Mouse (Mus musculus) left cerebral cortex, postnatal 4 days (tissue): Measurements from ENCODE around the gene Myo1e. TPM values are rescaled to one million over a fixed set of nuclear protein-coding genes. Genes with fewer than 3 reads are reported as not detected.

ENCODE experiments used
- DNase-seq: peaks from one replicate; pipeline ENCODE4 v3.0.0-alpha.2; 2022
- intact Hi-C: fragments of 180-260 bp; cut with DNase I; formaldehyde crosslinking; loops from one replicate; pipeline ENCODE4 v1.15.1; 2025
- total RNA-seq, 2 experiments: library from RNA; stranded (reverse); gene quantifications; 2 replicates each; pipeline ENCODE4 v1.2.3; 2021

The Myo1e gene
- total RNA-seq, 2 experiments from 2014 or later: 5.2 to 6.1 TPM

DNA sequence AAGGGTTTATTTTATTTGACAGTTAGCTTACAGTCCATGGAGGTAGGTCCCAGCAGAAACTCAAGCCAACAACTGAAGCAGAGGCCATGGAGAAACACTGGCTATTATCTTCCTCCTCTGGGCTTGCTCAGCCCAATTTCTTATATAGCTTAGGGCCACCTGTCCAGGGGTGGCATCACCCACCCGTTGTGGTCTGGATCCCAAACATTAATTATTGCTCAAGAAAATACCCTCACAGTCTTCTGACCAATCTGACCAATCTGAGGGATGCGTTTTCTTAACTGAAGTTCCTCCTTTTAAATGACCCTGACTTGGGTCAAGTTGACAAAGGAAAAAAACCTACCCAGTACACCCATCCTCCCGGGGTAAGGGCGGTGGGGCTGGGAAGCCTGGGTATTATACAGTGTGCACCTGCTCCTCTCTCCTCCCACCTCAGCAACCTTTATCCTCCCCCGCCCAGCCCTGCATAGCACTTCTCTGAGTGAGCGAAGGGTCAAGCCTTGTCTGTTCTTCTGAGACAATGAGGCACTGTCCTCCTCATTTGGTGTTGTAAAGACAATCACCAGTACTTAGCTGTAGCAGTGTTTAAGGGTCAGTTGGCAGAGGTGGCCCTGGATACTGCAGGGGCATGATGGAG, 12.3 kb downstream of the Myo1e start:
- intact Hi-C loops: no loop called here
- no peak for DNase-seq

DNA sequence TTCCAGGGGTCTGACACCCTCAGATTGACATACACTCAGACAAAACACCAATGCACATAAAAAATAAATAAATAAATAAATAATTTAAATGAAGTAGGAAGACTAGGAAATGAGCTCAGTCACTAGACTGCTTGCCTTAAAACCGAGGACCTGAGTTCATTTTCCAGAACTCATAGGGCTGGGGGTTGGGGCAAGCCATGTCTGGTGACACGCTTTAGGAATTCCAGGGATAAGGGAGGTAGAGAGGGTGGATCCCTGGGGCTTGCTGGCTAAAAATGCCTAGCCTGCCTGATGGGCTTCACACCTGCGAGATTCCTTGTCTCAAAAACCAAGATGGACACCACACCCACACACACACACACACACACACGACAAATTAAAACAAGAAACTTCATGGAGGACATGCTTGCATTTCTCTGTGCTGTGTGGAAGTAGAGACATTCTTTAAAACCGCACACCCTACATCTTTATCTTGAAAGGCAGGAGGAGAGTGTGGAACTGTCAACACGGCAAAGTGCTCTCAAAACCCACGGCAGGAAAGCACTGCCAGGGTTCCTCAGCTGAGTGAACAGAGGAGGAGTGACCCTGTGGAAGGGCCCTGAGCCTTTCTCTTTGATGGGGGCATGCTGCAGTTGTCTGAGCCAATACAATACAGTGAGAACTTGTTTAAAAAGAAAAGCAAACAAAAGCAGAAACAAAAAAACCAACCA, 13.5 kb downstream of the Myo1e start:
- intact Hi-C loops: no loop called here
- no peak for DNase-seq

DNA sequence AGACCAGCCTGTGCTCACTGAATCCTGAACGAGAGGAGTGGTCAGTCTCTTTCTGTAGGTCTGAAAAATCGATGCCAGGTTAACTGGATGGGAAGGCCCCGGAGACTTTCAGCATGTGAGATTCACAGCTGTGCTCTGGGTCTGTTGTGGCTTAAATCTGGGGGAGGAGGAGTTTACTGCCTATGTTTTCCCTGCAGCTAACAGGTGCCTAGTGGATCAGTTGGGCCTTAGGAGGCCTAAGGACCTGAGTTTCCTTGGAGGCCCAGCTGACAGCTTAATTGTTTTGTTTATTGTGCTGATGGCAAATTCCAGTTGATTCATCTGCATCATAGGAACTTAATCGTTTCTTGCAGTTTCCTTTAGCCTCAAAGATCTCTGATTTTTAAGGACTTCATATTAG, 16.0 kb downstream of the Myo1e start:
- intact Hi-C loops: no loop called here
- DNase-seq: no peak

DNA sequence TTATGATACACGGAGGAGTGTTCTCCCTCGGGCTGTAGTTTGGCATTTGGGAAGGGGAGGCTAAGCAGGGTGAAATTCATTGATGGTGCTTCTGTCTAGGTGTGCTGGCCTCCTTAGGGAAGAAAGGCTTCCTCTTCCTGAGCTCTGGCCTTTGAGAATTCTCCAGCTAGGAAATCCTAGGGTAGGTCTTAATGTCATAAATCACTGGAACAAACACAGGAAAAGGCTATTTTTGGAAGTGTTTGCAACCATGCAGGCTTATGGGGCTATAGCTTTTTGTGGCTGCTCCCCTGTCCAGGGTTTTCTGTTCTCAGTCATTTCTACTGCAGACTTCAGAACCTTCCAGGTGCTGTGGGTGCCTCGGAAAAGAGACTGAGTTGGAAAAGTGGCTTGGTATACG, 16.9 kb downstream of the Myo1e start:
- DNase-seq: no peak
- intact Hi-C loops: no loop called here

GRCm38 (mm10) chr9:70226359-70226758, 19.2 kb downstream of the Myo1e start:
- DNase-seq: no peak
- intact Hi-C loops: no loop called here

GRCm38 (mm10) chr9:70229823-70230222, 22.7 kb downstream of the Myo1e start:
- DNase-seq: no peak
- intact Hi-C loops: no loop called here

- intact Hi-C loops: no loop called here
These were observed 25.2 kb downstream of the Myo1e start for GRCm38 (mm10) chr9:70232044-70233010.

GRCm38 (mm10) chr9:70237136-70237535, 30.0 kb downstream of the Myo1e start:
- DNase-seq: no peak
- intact Hi-C loops: no loop called here

More at GRCm38 (mm10) chr9:70232044-70233010, 25.2 kb downstream of the Myo1e start:
- DNase-seq: no peak

- intact Hi-C loops: no loop called here
These were observed 30.4 kb downstream of the Myo1e start for GRCm38 (mm10) chr9:70237561-70237960.

DNA sequence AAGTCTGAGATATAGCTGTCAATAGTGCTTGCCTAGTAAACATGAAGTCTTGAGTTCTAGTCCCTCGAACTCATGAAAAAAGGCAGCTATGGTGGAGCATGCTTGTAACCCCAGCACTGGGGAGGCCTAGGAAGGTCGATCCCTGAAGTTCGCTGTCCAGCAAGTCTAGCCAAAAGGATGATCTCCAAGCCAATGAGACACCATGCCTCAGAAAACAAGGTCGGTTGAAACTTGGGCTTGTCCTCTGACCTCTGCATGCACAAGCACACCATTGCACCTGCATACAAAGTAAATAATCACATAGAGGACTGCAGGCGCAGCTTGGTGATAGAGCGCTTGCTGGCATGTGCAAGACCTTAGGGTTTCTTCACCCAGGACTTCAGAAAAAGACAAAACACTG, 31.2 kb downstream of the Myo1e start:
- intact Hi-C loops: no loop called here
- DNase-seq: no peak

More at GRCm38 (mm10) chr9:70237561-70237960, 30.4 kb downstream of the Myo1e start:
- no peak for DNase-seq

DNA sequence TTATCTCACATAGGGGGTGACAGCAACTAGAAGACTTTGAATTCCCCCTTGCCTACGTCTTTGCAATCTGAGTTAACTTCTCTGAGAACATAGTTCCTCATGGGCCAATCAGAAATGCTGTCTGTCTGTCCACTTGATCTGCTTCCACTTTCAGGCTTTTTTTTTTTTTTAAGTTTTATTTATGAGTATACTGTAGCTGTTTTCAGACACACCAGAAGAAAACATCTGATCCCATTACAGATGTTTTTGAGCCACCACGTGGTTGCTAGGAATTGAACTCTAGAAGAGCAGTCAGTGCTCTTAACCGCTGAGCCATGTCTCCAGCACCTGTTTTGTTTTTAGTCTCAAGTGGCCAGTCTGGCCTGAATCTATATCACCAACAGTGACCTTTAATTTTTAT, 32.1 kb downstream of the Myo1e start:
- DNase-seq: no peak
- intact Hi-C loops: no loop called here

DNA sequence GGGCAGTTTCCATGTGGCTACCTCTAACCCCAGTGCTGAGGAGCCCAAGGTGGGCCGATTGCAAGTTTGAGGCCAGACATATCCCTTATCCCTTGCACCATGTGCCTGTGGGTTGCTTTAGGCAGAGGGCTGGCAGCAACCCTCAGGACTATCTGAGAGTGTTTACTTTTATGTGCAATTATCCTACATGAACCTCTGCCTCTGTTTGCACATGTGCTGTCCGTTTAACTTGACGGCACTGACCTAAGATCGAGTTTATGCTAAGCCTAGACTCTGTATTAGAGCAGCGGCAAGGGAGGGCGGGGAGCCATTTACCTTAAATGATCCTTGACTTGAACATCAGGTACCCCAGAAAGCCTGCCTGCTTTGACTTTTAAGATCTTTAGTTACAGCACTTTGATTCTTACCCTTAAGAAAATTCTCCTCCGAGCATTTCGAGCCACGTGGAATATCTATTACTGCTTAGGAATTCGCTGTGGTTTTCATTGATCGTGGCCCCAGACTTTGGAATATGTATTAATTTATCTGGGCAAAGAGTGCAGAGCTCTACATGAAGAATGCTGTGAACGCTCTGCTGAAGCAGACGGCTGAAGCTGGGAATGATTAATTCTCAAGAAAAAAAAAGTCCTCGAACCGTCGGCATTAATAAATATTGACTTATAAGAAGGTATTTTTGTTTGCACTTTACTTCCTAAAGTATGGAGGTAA, 33.7 kb downstream of the Myo1e start:
- no peak for DNase-seq
- intact Hi-C loops: no loop called here

- DNase-seq: no peak
- intact Hi-C loops: no loop called here
These were observed 34.3 kb downstream of the Myo1e start for GRCm38 (mm10) chr9:70241411-70241961.

DNA sequence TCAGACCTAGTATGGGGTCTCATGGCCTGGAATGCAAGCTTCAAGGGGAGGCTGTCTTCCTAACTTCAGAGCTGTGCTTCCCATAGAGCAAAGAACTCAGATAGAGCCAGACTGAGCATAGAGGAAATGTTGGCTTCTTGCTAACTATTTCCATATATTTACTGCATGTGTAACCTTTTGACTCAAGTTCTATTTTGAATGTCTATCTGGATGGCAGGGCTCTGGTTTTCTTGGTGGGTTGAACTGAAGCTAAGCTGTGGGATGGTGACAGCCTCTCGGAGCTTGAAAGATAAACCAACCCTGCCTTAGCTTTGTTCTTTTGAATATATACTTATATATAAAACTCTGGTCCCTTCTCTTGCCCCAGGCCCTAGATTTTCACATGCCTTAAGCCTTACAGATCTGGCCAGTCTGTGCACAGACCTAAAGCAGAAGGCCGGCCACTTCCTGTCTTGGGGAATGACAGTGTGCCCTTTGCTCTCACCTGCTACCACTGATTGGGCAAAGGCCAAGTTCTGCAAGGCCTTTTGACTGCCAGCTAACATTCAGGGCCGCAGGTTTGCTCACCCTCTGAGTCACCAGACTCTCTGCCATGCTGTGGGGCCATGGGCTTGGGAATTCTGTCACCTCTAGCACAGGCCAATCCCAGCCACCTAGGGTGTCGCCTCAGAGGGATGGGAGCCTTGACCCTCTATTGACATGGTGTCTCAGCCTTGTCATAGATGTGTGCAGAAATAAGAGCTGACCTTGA, 35.1 kb downstream of the Myo1e start:
- intact Hi-C loops: no loop called here

GRCm38 (mm10) chr9:70243241-70243640, 36.1 kb downstream of the Myo1e start:
- intact Hi-C loops: no loop called here

More for the DNA sequence above, 35.1 kb downstream of the Myo1e start:
- DNase-seq: no peak

GRCm38 (mm10) chr9:70243708-70244107, 36.6 kb downstream of the Myo1e start:
- DNase-seq: no peak
- intact Hi-C loops: no loop called here

More at GRCm38 (mm10) chr9:70243241-70243640, 36.1 kb downstream of the Myo1e start:
- no peak for DNase-seq

- intact Hi-C loops: no loop called here
- no peak for DNase-seq
These were observed 37.0 kb downstream of the Myo1e start for GRCm38 (mm10) chr9:70244115-70244514.

DNA sequence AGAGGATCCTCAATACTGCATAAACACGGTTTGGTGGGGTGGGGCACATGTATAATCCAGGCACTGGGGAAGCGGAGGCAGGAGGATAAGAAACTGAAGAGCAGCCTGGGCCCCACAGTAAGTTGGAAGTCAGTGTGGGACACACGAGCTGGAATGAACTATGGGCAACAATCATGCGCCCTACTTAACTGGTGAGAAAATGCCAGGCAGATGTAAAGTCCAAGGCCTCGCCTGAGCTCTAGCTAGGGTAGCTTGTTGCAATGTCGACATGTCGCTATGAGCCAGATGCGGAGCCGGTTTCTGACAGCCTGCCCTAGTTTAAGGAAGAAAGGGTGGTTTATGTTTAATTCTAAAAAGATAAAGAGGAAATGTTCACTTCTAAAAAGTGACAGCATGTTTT, 37.9 kb downstream of the Myo1e start:
- DNase-seq: no peak
- intact Hi-C loops: no loop called here

GRCm38 (mm10) chr9:70246427-70246826, 39.3 kb downstream of the Myo1e start:
- intact Hi-C loops: no loop called here

DNA sequence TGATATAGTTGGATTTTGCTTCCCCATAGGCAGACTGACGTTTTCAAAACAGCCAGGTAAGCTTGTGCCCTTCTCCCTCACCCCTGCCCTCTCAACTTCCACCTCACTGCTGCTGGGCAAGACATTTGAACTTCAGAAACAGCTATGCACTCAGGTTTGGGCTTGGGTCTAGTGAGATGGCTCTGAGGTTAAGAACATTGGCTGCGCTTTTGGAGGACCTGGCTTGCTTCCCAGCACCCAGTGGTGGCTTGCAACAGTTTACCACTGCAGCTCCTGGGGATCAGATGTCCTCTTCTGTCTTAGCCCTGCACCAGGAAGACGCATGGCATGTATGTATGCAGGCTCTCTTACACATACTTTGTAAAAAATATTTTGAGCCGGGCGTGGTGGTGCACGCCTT, 40.9 kb downstream of the Myo1e start:
- intact Hi-C loops: no loop called here

More at GRCm38 (mm10) chr9:70246427-70246826, 39.3 kb downstream of the Myo1e start:
- no peak for DNase-seq

More for the DNA sequence above, 40.9 kb downstream of the Myo1e start:
- no peak for DNase-seq
